Mouse (Mus musculus): ENCODE measurements around the gene Aatf. TPM values are rescaled to one million over a fixed set of nuclear protein-coding genes. Genes with fewer than 3 reads are reported as not detected.

Gene Aatf
- polyA plus RNA-seq (2015; fragmentation: Nextera tagmentation; extraction: Ambion mirVana): 51.4 and 53.4 TPM in 2 replicates

DNA sequence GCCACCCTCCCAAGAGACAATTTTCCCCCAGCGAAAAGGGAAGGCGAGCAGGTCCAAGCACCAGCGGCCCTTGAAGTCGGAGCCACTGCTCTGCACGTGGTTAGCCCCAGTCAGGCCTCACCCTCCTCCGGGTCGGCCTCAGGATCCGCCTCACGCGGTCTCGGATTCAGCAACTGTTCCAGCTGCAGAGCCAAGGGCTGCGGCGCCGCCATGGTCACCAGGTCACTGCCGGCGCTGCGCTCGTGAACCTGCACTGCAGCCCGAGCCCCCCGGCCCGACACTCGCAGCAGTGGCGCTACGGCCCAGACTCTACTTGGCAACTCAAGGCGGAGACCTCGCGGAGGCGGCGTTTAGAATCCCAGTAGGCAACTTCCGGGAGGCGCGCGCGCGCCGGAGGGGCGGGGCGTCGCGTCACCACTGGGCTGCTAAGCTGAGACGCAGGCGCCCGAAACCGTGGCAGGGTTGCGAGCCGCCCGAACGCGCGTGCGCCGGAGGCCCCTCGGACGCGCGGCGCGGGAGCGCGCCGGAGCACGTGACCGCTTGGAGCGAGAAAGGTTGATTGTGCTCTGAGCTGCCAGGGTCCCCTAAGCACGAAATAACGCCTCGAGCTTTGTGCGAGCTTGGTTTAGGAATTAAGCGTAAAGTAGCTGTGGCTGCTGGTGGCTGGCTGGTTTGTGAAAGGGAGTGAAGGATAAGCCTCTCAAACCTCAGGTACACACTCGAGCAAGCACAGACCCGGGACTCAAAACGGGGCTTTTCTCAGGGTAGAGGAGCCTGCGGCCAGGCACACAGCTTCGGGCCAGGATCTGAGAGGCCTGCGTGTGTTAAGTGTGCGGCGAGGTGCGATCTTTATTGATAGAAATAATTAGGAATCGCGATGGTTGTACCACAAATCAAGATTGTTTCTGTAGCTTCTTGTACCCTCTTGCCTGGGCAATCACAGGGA, at the start of gene Aatf:
Gene Aatf, minus strand, starts transcription at position 352 of the 946 bp plus-strand sequence.
- Histone ChIP-seq H3K9me3 (replicated peaks) (no peaks in the 10 kb centered on the region), H3K27me3 (peaks cover 41% of the 10 kb centered on the region), H3K4me1 (peaks cover 14% of the 10 kb centered on the region), H3K9ac (peak within 1 kb of the TSS; percentile 77), H3K4me2 (peak within 1 kb of the TSS; percentile 72), H3K27ac (peak within 1 kb of the TSS; percentile 59), H3K36me3 (ENCODE audit: poor library complexity, severe bottlenecking) (peaks cover 23% of the 10 kb centered on the region), H3K4me3 (peak within 1 kb of the TSS; percentile 66)
- under 1% methylated on average over 80 of the region's 80 CpGs for WGBS
- peak; percentile 99 for ATAC-seq

DNA sequence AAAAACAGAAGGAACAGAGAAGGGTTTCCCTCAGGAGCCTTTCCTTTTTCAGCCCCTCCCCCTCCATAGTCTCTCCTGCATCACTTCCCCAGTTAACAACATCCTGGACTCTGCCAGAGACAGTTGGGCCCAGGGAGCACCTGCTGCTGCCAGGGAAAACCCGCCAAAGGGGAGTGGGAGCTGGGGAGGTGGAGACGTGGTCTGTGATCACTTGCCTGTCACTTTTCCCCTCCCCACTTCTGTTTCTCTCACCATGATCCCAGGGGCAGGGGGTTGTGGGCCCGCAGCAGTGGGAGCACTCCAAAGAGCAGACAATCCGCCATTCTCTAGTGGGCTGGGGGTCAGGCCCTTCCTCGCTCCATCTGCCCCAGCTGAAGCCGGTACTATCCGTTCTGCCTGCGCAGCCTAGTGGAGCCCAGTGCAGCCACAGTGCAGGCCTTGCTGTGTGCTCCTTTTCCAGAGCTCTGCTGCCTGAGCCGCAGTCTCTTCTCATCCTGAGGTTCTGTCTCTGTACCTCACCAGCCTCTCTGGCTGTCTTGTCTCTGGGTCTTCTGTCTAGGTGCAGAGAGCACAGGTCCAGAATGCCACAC, 49.5 kb upstream of the Aatf start:
- no peak overlapping the region for H3K4me3 ChIP-seq
- ATAC-seq: 0 out of 2 replicates have a peak, but pooled peaks have one; percentile 27
- H3K36me3 ChIP-seq (ENCODE audit: poor library complexity, severe bottlenecking): no peaks in the 10 kb centered on the region
- 15% methylated on average over 9 of the region's 9 CpGs for WGBS
- H3K4me1 ChIP-seq: peaks cover 21% of the 10 kb centered on the region
- H3K27ac ChIP-seq: no peak overlapping the region
- no peak overlapping the region for H3K4me2 ChIP-seq
- no peak overlapping the region for H3K9ac ChIP-seq
- H3K27me3 ChIP-seq: peaks cover 63% of the 10 kb centered on the region
- H3K9me3 ChIP-seq (replicated peaks): no peaks in the 10 kb centered on the region

DNA sequence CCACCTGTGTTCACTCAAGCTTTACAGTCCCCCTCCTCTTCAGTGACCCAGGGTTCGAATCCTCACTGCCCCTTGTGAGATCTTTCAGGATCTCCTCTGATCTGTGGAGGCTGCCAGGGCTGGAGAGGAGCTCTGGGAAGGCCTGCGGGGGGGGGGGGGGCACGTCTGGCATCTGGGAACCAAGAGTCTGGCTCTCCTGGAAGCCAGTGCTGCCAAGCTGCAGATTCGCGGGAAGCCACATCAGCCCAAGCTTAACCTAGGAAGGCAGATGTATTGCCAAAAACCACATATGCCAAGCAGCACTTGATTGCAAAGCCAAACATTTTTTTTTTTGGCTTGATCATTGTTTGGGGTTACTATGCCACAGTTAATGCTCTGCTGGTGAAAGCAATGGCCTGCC, 48.2 kb upstream of the Aatf start:
- 68% methylated on average over 5 of the region's 5 CpGs for WGBS
- ATAC-seq: no peak
- H3K9me3 ChIP-seq (replicated peaks): no peaks in the 10 kb centered on the region
- H3K4me3 ChIP-seq: no peak overlapping the region
- peaks cover 64% of the 10 kb centered on the region for H3K27me3 ChIP-seq
- no peaks in the 10 kb centered on the region for H3K36me3 ChIP-seq (ENCODE audit: poor library complexity, severe bottlenecking)
- no peak overlapping the region for H3K9ac ChIP-seq
- H3K4me2 ChIP-seq: no peak overlapping the region
- H3K27ac ChIP-seq: no peak overlapping the region
- peaks cover 21% of the 10 kb centered on the region for H3K4me1 ChIP-seq

DNA sequence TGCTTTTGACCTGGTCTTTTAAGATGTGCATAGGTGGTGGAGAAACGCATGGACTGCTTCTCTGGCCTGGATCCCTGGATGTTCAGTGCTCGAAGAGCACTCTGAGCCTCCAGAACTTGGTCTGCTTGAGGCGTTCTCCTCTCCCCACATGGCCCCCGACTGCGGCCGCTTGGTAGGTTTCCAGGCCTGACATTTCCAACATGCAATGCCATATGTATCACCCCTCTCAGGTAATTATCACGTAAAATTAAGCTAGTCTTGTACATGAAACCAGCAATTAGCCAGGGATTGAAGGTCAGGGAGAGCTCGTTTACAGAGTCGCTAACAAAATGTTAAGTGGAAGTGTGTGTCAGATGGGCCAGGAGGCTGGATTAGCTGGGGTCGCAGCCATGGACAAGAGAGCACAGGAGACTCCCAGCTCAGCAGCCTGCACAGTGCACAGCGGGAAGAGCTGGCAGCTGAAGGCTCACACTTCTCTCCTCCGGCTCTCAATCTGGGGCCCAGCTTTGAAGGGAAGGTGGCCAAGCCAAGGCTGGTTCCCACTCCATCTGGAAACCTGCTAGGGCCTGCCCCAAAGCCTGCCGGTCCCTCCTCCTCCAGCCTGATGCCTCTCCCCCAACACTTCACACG, 40.6 kb upstream of the Aatf start:
- Histone ChIP-seq H3K27me3 (peaks cover 76% of the 10 kb centered on the region), H3K9ac (no peak overlapping the region), H3K36me3 (ENCODE audit: poor library complexity, severe bottlenecking) (no peaks in the 10 kb centered on the region), H3K4me2 (no peak overlapping the region), H3K27ac (no peak overlapping the region), H3K9me3 (replicated peaks) (0 out of 2 replicates have a peak, but pooled peaks cover 7% of the 10 kb centered on the region), H3K4me1 (peaks cover 9% of the 10 kb centered on the region), H3K4me3 (no peak overlapping the region)
- peak; percentile 68; the same call in 1 of the 2 replicates for ATAC-seq
- WGBS: 73% methylated on average over 14 of the region's 14 CpGs

DNA sequence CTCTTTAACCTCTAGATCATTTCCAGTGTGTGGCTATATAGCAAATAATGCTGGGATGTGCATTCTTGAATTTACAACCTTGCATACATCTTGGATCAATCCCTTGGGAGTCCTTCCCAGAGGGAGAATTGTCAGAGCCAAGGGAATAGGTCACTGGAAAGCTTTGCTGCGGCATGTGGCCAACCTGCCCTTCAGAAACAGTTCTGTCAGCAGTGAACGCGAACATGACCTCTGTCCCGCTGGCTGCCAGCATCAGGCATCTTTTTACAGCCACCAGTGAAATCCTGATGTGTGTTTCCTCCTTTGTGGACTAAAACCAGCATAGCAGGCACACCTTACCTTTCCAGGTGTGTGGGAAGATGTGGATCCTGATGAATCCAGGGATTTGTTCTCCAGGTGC, 38.0 kb upstream of the Aatf start:
- Histone ChIP-seq H3K27ac (no peak overlapping the region), H3K4me3 (no peak overlapping the region), H3K4me2 (no peak overlapping the region), H3K9ac (no peak overlapping the region), H3K4me1 (peaks cover 21% of the 10 kb centered on the region), H3K36me3 (ENCODE audit: poor library complexity, severe bottlenecking) (no peaks in the 10 kb centered on the region), H3K9me3 (replicated peaks) (0 out of 2 replicates have a peak, but pooled peaks cover 7% of the 10 kb centered on the region), H3K27me3 (peaks cover 89% of the 10 kb centered on the region)
- no peak for ATAC-seq
- 88% methylated on average over 4 of the region's 4 CpGs for WGBS

DNA sequence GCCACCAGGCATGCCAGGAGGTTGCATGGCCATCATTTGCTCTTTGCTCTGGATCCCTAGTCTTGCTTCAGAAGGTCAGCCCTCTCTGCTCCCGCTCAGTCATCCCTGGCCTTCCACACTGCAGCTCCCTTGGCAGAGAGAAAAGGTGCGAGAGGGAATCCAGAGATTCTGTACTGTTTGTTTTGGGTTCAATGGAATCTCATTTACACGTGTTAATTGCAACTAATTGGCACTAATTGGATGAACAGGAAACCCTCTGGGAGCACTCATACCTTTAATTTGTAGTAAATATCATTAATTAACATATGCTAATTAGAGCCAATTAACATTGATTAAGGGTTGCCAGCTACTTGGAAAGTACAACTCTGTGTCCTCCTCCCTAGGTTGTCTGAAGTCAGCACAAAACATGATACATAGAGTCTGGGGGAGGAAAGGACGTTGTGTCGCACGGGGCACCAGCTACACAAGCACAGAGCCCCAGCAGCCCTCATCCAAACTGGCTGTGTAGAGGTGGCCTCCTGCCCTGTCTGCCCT, 36.0 kb upstream of the Aatf start:
- Histone ChIP-seq H3K4me1 (peaks cover 21% of the 10 kb centered on the region), H3K4me2 (no peak overlapping the region), H3K36me3 (ENCODE audit: poor library complexity, severe bottlenecking) (no peaks in the 10 kb centered on the region), H3K4me3 (no peak overlapping the region), H3K27ac (no peak overlapping the region), H3K9ac (no peak overlapping the region), H3K27me3 (peaks cover 91% of the 10 kb centered on the region), H3K9me3 (replicated peaks) (0 out of 2 replicates have a peak, but pooled peaks cover 7% of the 10 kb centered on the region)
- 0 out of 2 replicates have a peak, but pooled peaks have one; percentile 53 for ATAC-seq
- 29% methylated on average over 6 of the region's 6 CpGs for WGBS

DNA sequence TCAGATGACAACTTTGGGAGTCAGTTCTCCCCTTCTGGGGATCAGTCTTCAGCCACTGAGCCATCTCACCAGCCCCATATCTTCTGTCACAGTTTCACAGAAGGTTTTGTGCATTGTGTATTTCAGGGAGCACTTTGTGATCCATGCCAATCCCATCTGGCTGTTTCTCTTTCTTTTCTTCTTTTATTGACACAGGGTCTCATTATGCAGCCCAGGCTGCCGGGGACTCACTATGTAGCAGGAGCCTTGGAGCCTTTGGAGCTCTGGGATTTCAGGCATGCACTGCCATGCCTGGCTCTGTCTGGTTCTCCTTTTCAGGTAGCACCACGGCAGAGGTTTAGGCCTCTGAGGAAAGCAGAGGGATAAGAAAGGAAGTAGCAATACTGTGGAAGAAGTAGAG, 35.0 kb upstream of the Aatf start:
- Histone ChIP-seq H3K9me3 (replicated peaks) (0 out of 2 replicates have a peak, but pooled peaks cover 4% of the 10 kb centered on the region), H3K27ac (no peak overlapping the region), H3K4me3 (no peak overlapping the region), H3K27me3 (peaks cover 90% of the 10 kb centered on the region), H3K4me1 (peaks cover 17% of the 10 kb centered on the region), H3K9ac (no peak overlapping the region), H3K4me2 (no peak overlapping the region), H3K36me3 (ENCODE audit: poor library complexity, severe bottlenecking) (no peaks in the 10 kb centered on the region)
- 10% methylated on average over 2 of the region's 2 CpGs for WGBS
- peak; percentile 41; the same call in 1 of the 2 replicates for ATAC-seq

DNA sequence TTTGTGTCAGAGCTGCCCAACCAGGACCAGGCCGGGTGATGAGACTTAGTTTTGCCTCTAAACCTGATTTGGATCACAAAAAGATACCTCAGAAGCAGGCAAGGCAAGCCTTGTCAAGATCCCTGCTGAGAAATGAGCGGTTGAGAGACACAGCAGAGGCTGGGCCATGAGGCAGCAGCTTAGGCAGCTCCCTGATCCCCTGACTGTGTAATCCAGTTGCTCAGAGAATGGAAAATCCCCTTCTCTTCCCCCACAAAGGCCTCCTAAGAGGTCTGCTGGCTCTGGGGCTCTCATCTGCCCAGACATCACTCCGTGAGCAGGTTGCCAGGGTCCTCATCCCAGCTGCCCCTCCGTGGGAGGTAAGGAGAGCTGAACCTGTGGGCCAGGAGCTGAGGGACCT, 26.7 kb upstream of the Aatf start:
- ATAC-seq: no peak

DNA sequence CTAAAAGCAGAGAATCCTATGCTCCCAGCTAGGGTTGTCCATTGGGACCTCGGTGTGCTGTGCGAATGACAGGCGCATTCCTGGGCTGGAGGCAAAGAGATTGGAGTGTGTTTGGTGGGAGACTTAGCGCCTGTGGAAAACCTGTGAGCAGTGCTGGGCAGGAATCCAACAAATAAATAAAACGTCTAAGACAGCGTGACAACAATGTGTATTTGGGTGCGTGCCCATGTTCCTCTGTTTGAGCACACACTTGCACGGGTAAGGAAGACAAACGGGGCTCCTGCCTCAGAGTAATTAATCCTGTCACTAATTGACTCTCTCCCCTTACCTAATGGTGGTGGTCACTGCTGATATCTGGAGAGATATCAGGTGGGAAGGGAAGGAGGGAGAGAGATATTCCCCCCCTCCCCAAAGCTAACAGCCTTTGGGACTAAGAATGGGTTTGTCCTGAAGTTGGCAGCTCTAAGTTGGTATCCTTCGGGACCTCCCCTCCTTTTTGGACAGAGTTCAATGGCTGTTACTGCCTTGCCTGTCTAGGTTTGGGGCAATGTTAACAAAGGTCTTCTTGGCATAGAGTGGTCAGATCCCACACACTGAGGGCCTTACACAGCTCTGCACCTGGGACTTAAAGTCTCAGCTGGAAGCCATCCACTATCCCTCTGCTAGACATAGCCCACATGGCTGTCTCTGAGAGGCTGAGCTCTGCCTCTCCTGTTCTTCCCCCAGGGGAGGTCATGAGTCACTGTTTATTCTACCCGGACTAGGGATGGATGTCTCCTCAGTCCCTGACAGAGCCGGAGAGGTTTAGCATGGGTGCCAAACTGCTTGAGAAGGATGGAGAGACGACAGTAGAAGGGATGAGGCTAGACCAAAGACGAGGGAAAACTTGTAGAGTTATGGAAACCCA, 16.7 kb upstream of the Aatf start:
- Histone ChIP-seq H3K4me2 (no peak overlapping the region), H3K4me3 (0 out of 2 replicates have a peak overlapping the region, but pooled peaks have one; percentile 12), H3K9me3 (replicated peaks) (no peaks in the 10 kb centered on the region), H3K27ac (no peak overlapping the region), H3K9ac (no peak overlapping the region), H3K27me3 (peaks cover 100% of the 10 kb centered on the region), H3K36me3 (ENCODE audit: poor library complexity, severe bottlenecking) (no peaks in the 10 kb centered on the region), H3K4me1 (peaks cover 33% of the 10 kb centered on the region)
- WGBS: 7% methylated on average over 14 of the region's 14 CpGs
- ATAC-seq: peak; percentile 34; the same call in 1 of the 2 replicates

More for the DNA sequence above, 26.7 kb upstream of the Aatf start:
- Histone ChIP-seq H3K4me3 (no peak overlapping the region), H3K9me3 (replicated peaks) (no peaks in the 10 kb centered on the region), H3K4me1 (no peaks in the 10 kb centered on the region), H3K4me2 (no peak overlapping the region), H3K27me3 (peaks cover 95% of the 10 kb centered on the region), H3K9ac (no peak overlapping the region), H3K36me3 (ENCODE audit: poor library complexity, severe bottlenecking) (no peaks in the 10 kb centered on the region), H3K27ac (no peak overlapping the region)
- WGBS: 8% methylated on average over 4 of the region's 4 CpGs

DNA sequence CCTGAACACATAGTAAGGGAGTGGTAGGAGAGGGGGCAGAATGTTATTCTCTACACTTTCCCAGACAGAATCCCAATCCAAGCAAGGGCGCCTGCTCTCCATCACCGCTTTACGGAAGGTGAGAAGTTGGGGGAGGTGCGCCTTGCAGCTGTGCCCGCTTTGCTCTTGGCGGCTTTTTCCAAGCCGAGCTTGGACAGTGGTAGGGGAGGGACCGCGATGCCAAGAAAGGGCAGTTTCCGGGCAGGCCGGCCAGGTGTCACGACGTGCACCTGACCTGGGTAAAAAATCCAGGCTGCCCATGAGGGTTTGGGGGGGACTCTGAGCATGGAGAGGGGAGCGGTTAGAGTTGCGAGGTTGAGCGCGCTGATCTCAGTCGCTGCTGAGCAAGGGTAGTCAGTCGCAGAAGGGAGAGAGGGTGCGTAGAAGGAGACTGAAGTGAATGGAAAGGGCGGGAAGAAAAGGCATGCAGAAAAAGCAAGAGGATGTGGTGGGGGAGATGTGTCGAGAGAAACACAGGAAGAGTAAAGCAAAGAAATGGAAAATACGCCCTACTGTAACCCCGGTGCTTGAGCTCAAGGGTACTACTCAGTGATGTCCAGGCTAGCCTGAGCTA, 15.9 kb upstream of the Aatf start:
- Histone ChIP-seq H3K36me3 (ENCODE audit: poor library complexity, severe bottlenecking) (no peaks in the 10 kb centered on the region), H3K4me2 (peak overlapping the region; percentile 39), H3K9ac (peak overlapping the region; percentile 40; the same call in 1 of the 2 replicates), H3K27me3 (peaks cover 100% of the 10 kb centered on the region), H3K4me1 (peaks cover 41% of the 10 kb centered on the region), H3K9me3 (replicated peaks) (no peaks in the 10 kb centered on the region), H3K27ac (no peak overlapping the region), H3K4me3 (0 out of 2 replicates have a peak overlapping the region, but pooled peaks have one; percentile 12)
- 1% methylated on average over 24 of the region's 24 CpGs for WGBS
- ATAC-seq: peak; percentile 6; the same call in 1 of the 2 replicates

All from forebrain, embryonic 13.5 days (tissue).